Mouse (Mus musculus) heart, postnatal 0 days (tissue): ENCODE measurements around the gene Defb25.

Experiments
- CTCF ChIP-seq: IDR thresholded peaks from 2 replicates; pipeline ENCODE4 v1.5.1; 2016; ENCODE audit warnings: antibody characterized with exemption, control low read depth, low read depth
- EP300 ChIP-seq: IDR thresholded peaks from 2 replicates; pipeline ENCODE4 v1.6.1; 2016; ENCODE audit warnings: antibody characterized with exemption, low read depth

DNA sequence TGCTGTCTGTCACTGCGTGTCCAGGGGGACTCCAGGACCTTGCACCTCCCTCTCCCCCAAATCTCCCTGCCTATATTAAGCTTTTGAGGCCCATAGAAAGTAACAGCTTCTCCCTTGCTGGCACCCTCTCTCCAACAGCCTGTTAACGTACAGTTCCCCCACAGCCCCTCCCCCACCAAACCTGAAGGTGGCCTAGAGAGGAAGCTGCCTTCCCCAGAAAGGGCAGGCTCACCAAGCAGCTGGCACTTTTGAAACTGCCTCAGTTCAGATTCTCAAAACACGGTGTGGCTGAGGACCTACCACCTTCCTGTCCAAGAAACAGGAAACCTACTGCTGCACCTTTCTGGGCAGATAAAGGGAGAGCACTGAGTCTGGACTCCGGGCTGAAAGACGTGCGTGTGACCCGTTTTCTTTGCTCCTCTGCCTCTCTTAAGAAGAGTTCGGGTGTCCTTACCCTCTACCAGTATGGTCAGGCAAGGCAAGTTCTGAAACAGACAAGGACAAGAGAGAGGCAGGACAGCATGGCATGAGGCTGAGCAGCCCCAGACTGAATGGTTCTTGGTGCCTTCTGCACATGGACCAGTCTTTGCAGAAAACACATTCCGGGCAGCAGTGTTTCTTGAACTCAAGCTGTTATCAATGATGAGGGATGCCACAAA, 48.3 kb upstream of the Defb25 start:
- TF ChIP-seq EP300 = no peak
- no peak for TF ChIP-seq CTCF
